Mouse (Mus musculus) liver, postnatal 0 days (tissue): Measurements from ENCODE around the gene Klhdc1.

ENCODE experiments used
- CTCF ChIP-seq: sonication (generic); IDR thresholded peaks from 2 replicates; pipeline ENCODE4 v1.5.1; 2016; ENCODE audit warnings: antibody characterized with exemption, low read depth
- EP300 ChIP-seq: IDR thresholded peaks from 2 replicates; pipeline ENCODE4 v1.6.1; 2016; ENCODE audit warnings: antibody characterized with exemption, low read depth, mild to moderate bottlenecking

- no peak for TF ChIP-seq CTCF
- TF ChIP-seq EP300: peak; percentile 98
Measured at GRCm38 (mm10) chr12:69293815-69294214, 52.8 kb downstream of the Klhdc1 start.
